Mouse (Mus musculus): Measurements from ENCODE around the gene Prl7b1.

- TF ChIP-seq CTCF (IDR thresholded peaks at IDR 0.05; ENCODE audit: extremely low read depth, insufficient read depth, insufficient read length, insufficient replicate concordance) (no peak), POLR2A (IDR thresholded peaks at IDR 0.05; ENCODE audit: low read depth, low read length) (no peak)
These were observed 32.0 kb upstream of the Prl7b1 start, which contains the start of gene Prl7a1 for GRCm38 (mm10) chr13:27642393-27642792.

All from spleen, adult 2 months (tissue).